Mouse (Mus musculus) stomach, postnatal 0 days (tissue): ENCODE measurements at regions not wholly inside any gene's neighbourhood (a gene's known extent, or its start where the extent isn't known, plus 50 kb on each side); places are given as distances from the start of the nearest gene placed in this dataset.

Source experiments
- ATAC-seq: fragments of 200-750 bp; cut with Nextera tagmentation; 2 replicates; pipeline ENCODE4 v1.8.0; 2017; ENCODE audit not compliant: low FRiP score, low TSS enrichment
- DNase-seq: peaks from one replicate; pipeline ENCODE4 v3.0.0-alpha.2; 2016; ENCODE audit warnings: low spot score
- H3K27ac ChIP-seq: fragments of 300-500 bp; sonication (generic); replicated peaks from 2 replicates; pipeline ENCODE4 v1.5.1; 2014; ENCODE audit warnings: mild to moderate bottlenecking, control low read depth
- H3K27me3 ChIP-seq: fragments of 300-500 bp; sonication (generic); 2 replicates; pipeline ENCODE4 v1.6.1; 2014; ENCODE audit warnings: low read length; ENCODE audit not compliant: control insufficient read depth, insufficient read depth
- H3K36me3 ChIP-seq: fragments of 300-500 bp; sonication (generic); 2 replicates; pipeline ENCODE4 v1.6.1; 2014; ENCODE audit warnings: low read length, mixed read lengths; ENCODE audit not compliant: control insufficient read depth, insufficient read depth
- H3K4me1 ChIP-seq: fragments of 300-500 bp; sonication (generic); replicated peaks from 2 replicates; pipeline ENCODE4 v1.6.1; 2014; ENCODE audit warnings: antibody characterized with exemption; ENCODE audit not compliant: control insufficient read depth, insufficient read depth
- H3K4me2 ChIP-seq: fragments of 300-500 bp; sonication (generic); replicated peaks from 2 replicates; pipeline ENCODE4 v1.6.1; 2014; ENCODE audit warnings: low read depth, mild to moderate bottlenecking, control low read depth, moderate library complexity
- H3K4me3 ChIP-seq: fragments of 300-500 bp; sonication (generic); 2 replicates; pipeline ENCODE4 v1.5.1; 2014; ENCODE audit warnings: low read depth, low read length, control low read depth
- H3K9ac ChIP-seq: fragments of 300-500 bp; sonication (generic); 2 replicates; pipeline ENCODE4 v1.6.1; 2014; ENCODE audit warnings: mild to moderate bottlenecking, low read length, control low read depth, mixed read lengths
- H3K9me3 ChIP-seq: fragments of 300-500 bp; sonication (generic); 2 replicates; pipeline ENCODE4 v1.6.1; 2016; ENCODE audit warnings: low read length; ENCODE audit not compliant: control insufficient read depth
- CTCF ChIP-seq: IDR thresholded peaks from 2 replicates; pipeline ENCODE4 v1.5.1; 2016; ENCODE audit warnings: antibody characterized with exemption, low read depth, mild to moderate bottlenecking, moderate library complexity
- EP300 ChIP-seq: optimal IDR thresholded peaks from 2 replicates; pipeline ENCODE3; 2016; ENCODE audit warnings: antibody characterized with exemption
- WGBS: fragments of 180-500 bp; shearing (Covaris S2); extraction: QIAGEN DNeasy Blood & Tissue Kit; methylation state at CpG from one replicate; pipeline ENCODE4 v1.1.7; 2014; 5-methylcytosine and 5-hydroxymethylcytosine counted together

DNA sequence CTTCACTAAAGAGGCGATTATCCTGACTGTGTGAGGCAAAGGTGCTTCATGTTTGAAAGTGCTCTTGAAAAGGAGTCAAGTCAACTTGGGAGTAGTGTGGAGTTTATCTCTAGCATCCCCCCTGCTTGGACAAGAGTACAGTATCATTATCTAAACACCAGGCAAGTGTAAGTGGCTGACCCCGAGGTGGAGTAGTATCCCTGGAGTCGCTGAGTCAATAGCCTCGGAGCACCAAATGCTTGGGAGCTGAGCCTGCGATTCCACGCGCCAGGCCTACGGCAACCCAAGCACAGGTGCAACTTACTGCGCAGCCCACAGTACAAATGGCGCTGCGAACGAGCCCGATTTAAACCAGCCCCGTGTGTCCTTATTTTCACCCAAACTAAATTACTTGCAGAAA lies 75.4 kb upstream of the Meis1 start:
- Histone ChIP-seq H3K9me3 (no peaks in the 10 kb centered on the region), H3K36me3 (no peaks in the 10 kb centered on the region), H3K4me3 (no peak overlapping the region), H3K4me2 (no peak overlapping the region), H3K27ac (no peak overlapping the region), H3K9ac (no peak overlapping the region), H3K27me3 (no peaks in the 10 kb centered on the region), H3K4me1 (no peaks in the 10 kb centered on the region)
- TF ChIP-seq CTCF (no peak), EP300 (no peak)
- ATAC-seq, result no peak
- DNase-seq, result no peak
- WGBS, result 79% methylated on average over 14 of the region's 14 CpGs

- Histone ChIP-seq H3K4me3 (no peak overlapping the region), H3K4me1 (no peaks in the 10 kb centered on the region), H3K9me3 (no peaks in the 10 kb centered on the region), H3K27me3 (no peaks in the 10 kb centered on the region), H3K4me2 (no peak overlapping the region), H3K27ac (no peak overlapping the region), H3K9ac (no peak overlapping the region), H3K36me3 (no peaks in the 10 kb centered on the region)
- DNase-seq, result no peak
- TF ChIP-seq EP300 (peak; percentile 74), CTCF (no peak)
- no peak for ATAC-seq
- 36% methylated on average over 7 of the region's 7 CpGs for WGBS
These were observed 84.3 kb upstream of the Meis1 start for GRCm38 (mm10) chr11:19102981-19103568.

- no peaks in the 10 kb centered on the region for H3K36me3 ChIP-seq
- H3K4me2 ChIP-seq, result no peak overlapping the region
- no peaks in the 10 kb centered on the region for H3K4me1 ChIP-seq
- H3K27ac ChIP-seq, result no peak overlapping the region
- no peak overlapping the region for H3K9ac ChIP-seq
- no peaks in the 10 kb centered on the region for H3K27me3 ChIP-seq
- DNase-seq (no peak), ATAC-seq (no peak)
- H3K9me3 ChIP-seq, result no peaks in the 10 kb centered on the region
- no peak for TF ChIP-seq CTCF
- no peak for TF ChIP-seq EP300
- WGBS, result 60% methylated on average over 6 of the region's 6 CpGs
- no peak overlapping the region for H3K4me3 ChIP-seq
These were observed 88.4 kb upstream of the Meis1 start for GRCm38 (mm10) chr11:19107180-19107579.

GRCm38 (mm10) chr11:19109055-19109454 lies 90.3 kb upstream of the Meis1 start:
- H3K27ac ChIP-seq, result no peak overlapping the region
- H3K4me1 ChIP-seq, result no peaks in the 10 kb centered on the region
- H3K4me2 ChIP-seq, result no peak overlapping the region
- DNase-seq, result no peak
- H3K9me3 ChIP-seq, result no peaks in the 10 kb centered on the region
- no peak overlapping the region for H3K9ac ChIP-seq
- H3K4me3 ChIP-seq, result no peak overlapping the region
- H3K27me3 ChIP-seq, result no peaks in the 10 kb centered on the region
- ATAC-seq, result no peak
- no peaks in the 10 kb centered on the region for H3K36me3 ChIP-seq
- no peak for TF ChIP-seq EP300
- whole genome bisulfite sequencing, result 65% methylated on average over 4 of the region's 4 CpGs

GRCm38 (mm10) chr11:19111916-19112575 lies 93.3 kb upstream of the Meis1 start:
- Histone ChIP-seq H3K27ac (no peak overlapping the region), H3K27me3 (no peaks in the 10 kb centered on the region), H3K4me2 (no peak overlapping the region), H3K4me3 (no peak overlapping the region), H3K9me3 (no peaks in the 10 kb centered on the region), H3K9ac (no peak overlapping the region), H3K4me1 (no peaks in the 10 kb centered on the region), H3K36me3 (no peaks in the 10 kb centered on the region)
- DNase-seq (peak; percentile 31), ATAC-seq (no peak)
- TF ChIP-seq CTCF, result no peak
- WGBS, result 24% methylated on average over 7 of the region's 7 CpGs

DNA sequence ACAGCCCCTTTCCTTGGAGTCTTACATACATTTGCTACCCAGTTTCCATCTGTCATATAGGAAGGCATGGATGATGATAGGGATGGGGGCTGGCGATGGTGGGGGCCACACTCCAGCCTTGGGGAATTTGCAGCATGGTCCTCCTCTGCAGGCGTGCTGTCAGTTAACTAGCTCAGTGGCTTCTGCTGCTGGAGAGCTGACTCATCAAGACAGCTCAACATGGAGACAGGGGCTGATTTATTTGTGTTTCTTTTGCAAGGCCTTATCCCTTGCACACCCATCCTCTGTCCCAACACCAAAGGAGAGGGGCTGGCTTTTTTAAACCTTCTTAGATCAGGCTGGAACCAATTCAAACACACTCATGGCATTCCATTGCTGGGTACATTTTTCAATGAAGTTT lies 98.3 kb upstream of the Meis1 start:
- Histone ChIP-seq H3K4me3 (no peak overlapping the region), H3K36me3 (no peaks in the 10 kb centered on the region), H3K4me1 (no peaks in the 10 kb centered on the region), H3K27ac (no peak overlapping the region), H3K4me2 (no peak overlapping the region), H3K27me3 (no peaks in the 10 kb centered on the region), H3K9me3 (no peaks in the 10 kb centered on the region), H3K9ac (no peak overlapping the region)
- DNase-seq (no peak), ATAC-seq (no peak)
- 70% methylated on average over 2 of the region's 2 CpGs for WGBS
- no peak for TF ChIP-seq EP300
- no peak for TF ChIP-seq CTCF
